Mouse (Mus musculus): ENCODE results near the gene Gm28305. TPM values are rescaled to one million over a fixed set of nuclear protein-coding genes. Genes with fewer than 3 reads are reported as not detected.

The Gm28305 gene
- total RNA-seq, 2 experiments from 2014 or later: not detected

Other genes with a start within 250 kb of the Gm28305 start
- 1 to 10 TPM; 1.9 to 2.0 TPM for gene Nphp3, start 38.1 kb upstream of the Gm28305 start, total RNA-seq (2021)
- 10 to 100 TPM; 14.9 to 15.4 TPM for gene Uba5, start 22.5 kb downstream of the Gm28305 start, total RNA-seq (2021)
- gene Acad11, start 22.7 kb downstream of the Gm28305 start, total RNA-seq (2021): 100 to 1,000 TPM; 120 to 136 TPM
- 1 to 10 TPM; 1.8 to 1.9 TPM for gene Ackr4, start 86.3 kb downstream of the Gm28305 start, total RNA-seq (2021)
- 10 to 100 TPM; 32.5 to 33.3 TPM for gene Dnajc13, start 222.3 kb downstream of the Gm28305 start, total RNA-seq (2021)